Mouse (Mus musculus) left cerebral cortex, postnatal 10 days (tissue): ENCODE results near the gene Gm14819. TPM values are rescaled to one million over a fixed set of nuclear protein-coding genes. Genes with fewer than 3 reads are reported as not detected.
"Not testable (repeated sequence)": the region's sequence is repeated elsewhere in the genome, so short reads cannot be mapped to it uniquely, and the experiment has no call there.

Experiments
- DNase-seq, 2 experiments: peaks; one replicate each; pipeline ENCODE4 v3.0.0; 2021 to 2022; ENCODE audit warnings: low spot score in 2 of 2, mixed read lengths in 1 of 2; ENCODE audit errors: extremely low spot score in 1 of 2
- intact Hi-C: fragments of 180-260 bp; cut with DNase I; formaldehyde crosslinking; loops from one replicate; pipeline ENCODE4 v1.15.1; 2025
- total RNA-seq, 2 experiments: library from RNA; stranded (reverse); gene quantifications; 2 replicates each; pipeline ENCODE4 v1.2.3; 2021

Gm14819 gene
- not detected for total RNA-seq

- intact Hi-C loops, DNase-seq: not testable (repeated sequence)
These were observed at the start of gene Gm14819 for GRCm38 (mm10) chrX:35403883-35404282. Gene Gm14819, plus strand, starts transcription at chrX:35404183.
